Mouse (Mus musculus): ENCODE results near the gene Srgap1. TPM values are rescaled to one million over a fixed set of nuclear protein-coding genes. Genes with fewer than 3 reads are reported as not detected.
A peak's percentile ranks its signal among the peaks of the same experiment; 100 is the strongest.

The Srgap1 gene
- polyA plus RNA-seq, 1 experiment from 2014 or later: 15.9 TPM

GRCm38 (mm10) chr10:121900772-121901171 is 146.3 kb downstream of the Srgap1 start:
- Histone ChIP-seq H3K4me1 (no peaks in the 10 kb centered on the region), H3K27me3 (no peaks in the 10 kb centered on the region), H3K4me2 (replicated peaks) (no peak overlapping the region), H3K9ac (no peak overlapping the region), H3K36me3 (no peaks in the 10 kb centered on the region), H3K4me3 (no peak overlapping the region), H3K27ac (no peak overlapping the region), H3K9me3 (no peaks in the 10 kb centered on the region)
- 90% methylated on average over 6 of the region's 6 CpGs for WGBS
- ATAC-seq (ENCODE audit: low FRiP score, low read depth): no peak

- Histone ChIP-seq H3K27me3 (no peaks in the 10 kb centered on the region), H3K4me2 (replicated peaks) (no peak overlapping the region), H3K9ac (no peak overlapping the region), H3K9me3 (no peaks in the 10 kb centered on the region), H3K27ac (no peak overlapping the region), H3K4me3 (no peak overlapping the region), H3K4me1 (peaks cover under 1% of the 10 kb centered on the region), H3K36me3 (no peaks in the 10 kb centered on the region)
- ATAC-seq (ENCODE audit: low FRiP score, low read depth): no peak
- WGBS: 94% methylated on average over 6 of the region's 6 CpGs
These were observed 147.4 kb downstream of the Srgap1 start for GRCm38 (mm10) chr10:121899706-121900105.

GRCm38 (mm10) chr10:121897835-121898370 is 149.2 kb downstream of the Srgap1 start:
- WGBS: 96% methylated on average over 2 of the region's 2 CpGs
- no peak overlapping the region for H3K27ac ChIP-seq
- H3K9me3 ChIP-seq: no peaks in the 10 kb centered on the region
- H3K9ac ChIP-seq: no peak overlapping the region
- H3K4me2 ChIP-seq (replicated peaks): no peak overlapping the region
- H3K4me1 ChIP-seq: peaks cover 18% of the 10 kb centered on the region
- no peak for ATAC-seq (ENCODE audit: low FRiP score, low read depth)
- H3K27me3 ChIP-seq: no peaks in the 10 kb centered on the region
- no peaks in the 10 kb centered on the region for H3K36me3 ChIP-seq
- H3K4me3 ChIP-seq: no peak overlapping the region

- no peaks in the 10 kb centered on the region for H3K27me3 ChIP-seq
- no peak overlapping the region for H3K4me2 ChIP-seq (replicated peaks)
- H3K4me3 ChIP-seq: no peak overlapping the region
- 64% methylated on average over 13 of the region's 13 CpGs for WGBS
- H3K9ac ChIP-seq: no peak overlapping the region
- no peak for ATAC-seq (ENCODE audit: low FRiP score, low read depth)
- H3K9me3 ChIP-seq: no peaks in the 10 kb centered on the region
- H3K4me1 ChIP-seq: peaks cover 34% of the 10 kb centered on the region
- H3K36me3 ChIP-seq: no peaks in the 10 kb centered on the region
- no peak overlapping the region for H3K27ac ChIP-seq
These were observed 155.6 kb downstream of the Srgap1 start for GRCm38 (mm10) chr10:121891390-121892067.

GRCm38 (mm10) chr10:121890061-121890460 is 157.1 kb downstream of the Srgap1 start:
- Histone ChIP-seq H3K4me1 (peaks cover 49% of the 10 kb centered on the region), H3K27ac (no peak overlapping the region), H3K36me3 (no peaks in the 10 kb centered on the region), H3K27me3 (no peaks in the 10 kb centered on the region), H3K9ac (no peak overlapping the region), H3K4me3 (no peak overlapping the region), H3K9me3 (no peaks in the 10 kb centered on the region), H3K4me2 (replicated peaks) (no peak overlapping the region)
- 70% methylated on average over 6 of the region's 6 CpGs for WGBS
- ATAC-seq (ENCODE audit: low FRiP score, low read depth): no peak

GRCm38 (mm10) chr10:121886805-121887204 is 160.3 kb downstream of the Srgap1 start:
- no peak overlapping the region for H3K4me2 ChIP-seq (replicated peaks)
- H3K9me3 ChIP-seq: no peaks in the 10 kb centered on the region
- ATAC-seq (ENCODE audit: low FRiP score, low read depth): peak; percentile 30; the same call in 1 of the 2 replicates
- peaks cover 39% of the 10 kb centered on the region for H3K4me1 ChIP-seq
- 23% methylated on average over 6 of the region's 6 CpGs for WGBS
- no peaks in the 10 kb centered on the region for H3K27me3 ChIP-seq
- no peak overlapping the region for H3K4me3 ChIP-seq
- H3K27ac ChIP-seq: no peak overlapping the region; the same call in 1 of the 2 replicates
- no peak overlapping the region for H3K9ac ChIP-seq
- no peaks in the 10 kb centered on the region for H3K36me3 ChIP-seq

GRCm38 (mm10) chr10:121885512-121886218 is 161.4 kb downstream of the Srgap1 start:
- H3K9me3 ChIP-seq: no peaks in the 10 kb centered on the region
- no peaks in the 10 kb centered on the region for H3K27me3 ChIP-seq
- no peak for ATAC-seq (ENCODE audit: low FRiP score, low read depth)
- 20% methylated on average over 9 of the region's 9 CpGs for WGBS
- no peak overlapping the region for H3K9ac ChIP-seq
- H3K36me3 ChIP-seq: no peaks in the 10 kb centered on the region
- no peak overlapping the region; the same call in 1 of the 2 replicates for H3K27ac ChIP-seq
- H3K4me3 ChIP-seq: no peak overlapping the region
- peaks cover 39% of the 10 kb centered on the region for H3K4me1 ChIP-seq
- no peak overlapping the region for H3K4me2 ChIP-seq (replicated peaks)

GRCm38 (mm10) chr10:121882461-121882860 is 164.7 kb downstream of the Srgap1 start:
- Histone ChIP-seq H3K9ac (no peak overlapping the region), H3K4me2 (replicated peaks) (no peak overlapping the region), H3K4me1 (peaks cover 61% of the 10 kb centered on the region), H3K27me3 (no peaks in the 10 kb centered on the region), H3K36me3 (no peaks in the 10 kb centered on the region), H3K27ac (no peak overlapping the region), H3K4me3 (no peak overlapping the region), H3K9me3 (no peaks in the 10 kb centered on the region)
- WGBS: 68% methylated on average over 6 of the region's 6 CpGs
- ATAC-seq (ENCODE audit: low FRiP score, low read depth): no peak

- no peak for ATAC-seq (ENCODE audit: low FRiP score, low read depth)
- WGBS: 34% methylated on average over 7 of the region's 7 CpGs
These were observed 168.3 kb downstream of the Srgap1 start for GRCm38 (mm10) chr10:121878855-121879254.

GRCm38 (mm10) chr10:121877906-121878305 is 169.2 kb downstream of the Srgap1 start:
- peak; percentile 71 for ATAC-seq (ENCODE audit: low FRiP score, low read depth)
- Histone ChIP-seq H3K4me1 (peaks cover 54% of the 10 kb centered on the region), H3K36me3 (no peaks in the 10 kb centered on the region), H3K4me2 (replicated peaks) (peak overlapping the region; percentile 5), H3K4me3 (no peak overlapping the region), H3K27me3 (no peaks in the 10 kb centered on the region), H3K27ac (no peak overlapping the region), H3K9me3 (no peaks in the 10 kb centered on the region), H3K9ac (no peak overlapping the region)
- 24% methylated on average over 9 of the region's 9 CpGs for WGBS

More at GRCm38 (mm10) chr10:121878855-121879254, 168.3 kb downstream of the Srgap1 start:
- Histone ChIP-seq H3K4me1 (peaks cover 46% of the 10 kb centered on the region), H3K36me3 (no peaks in the 10 kb centered on the region), H3K27ac (no peak overlapping the region), H3K9me3 (no peaks in the 10 kb centered on the region), H3K27me3 (no peaks in the 10 kb centered on the region), H3K4me2 (replicated peaks) (no peak overlapping the region), H3K4me3 (no peak overlapping the region), H3K9ac (no peak overlapping the region)

- H3K27me3 ChIP-seq: no peaks in the 10 kb centered on the region
- H3K27ac ChIP-seq: peak overlapping the region; percentile 61
- peaks cover 41% of the 10 kb centered on the region for H3K4me1 ChIP-seq
- no peaks in the 10 kb centered on the region; the same call in 1 of the 2 replicates for H3K9me3 ChIP-seq
- no peak overlapping the region for H3K9ac ChIP-seq
- peak; percentile 70 for ATAC-seq (ENCODE audit: low FRiP score, low read depth)
- H3K4me3 ChIP-seq: no peak overlapping the region
- WGBS: 8% methylated on average over 4 of the region's 4 CpGs
- peaks cover 11% of the 10 kb centered on the region for H3K36me3 ChIP-seq
- H3K4me2 ChIP-seq (replicated peaks): no peak overlapping the region
These were observed 174.0 kb downstream of the Srgap1 start for GRCm38 (mm10) chr10:121873063-121873489.

GRCm38 (mm10) chr10:121869941-121870340 is 177.2 kb downstream of the Srgap1 start:
- 59% methylated on average over 8 of the region's 8 CpGs for WGBS
- Histone ChIP-seq H3K4me2 (replicated peaks) (no peak overlapping the region), H3K36me3 (peaks cover 11% of the 10 kb centered on the region), H3K27ac (no peak overlapping the region), H3K4me1 (peaks cover 41% of the 10 kb centered on the region), H3K4me3 (no peak overlapping the region), H3K9ac (no peak overlapping the region), H3K27me3 (no peaks in the 10 kb centered on the region), H3K9me3 (no peaks in the 10 kb centered on the region; the same call in 1 of the 2 replicates)
- no peak for ATAC-seq (ENCODE audit: low FRiP score, low read depth)

Measured in limb, embryonic 13.5 days (tissue).